Mouse (Mus musculus) olfactory bulb, adult 2 months (tissue): Measurements from ENCODE around the gene Mrpl34. TPM values are rescaled to one million over a fixed set of nuclear protein-coding genes. Genes with fewer than 3 reads are reported as not detected.

ENCODE experiments used
- H3K27ac ChIP-seq: fragments of 200-500 bp; 2 replicates; pipeline ENCODE4 v1.5.1; 2012; ENCODE audit warnings: low read depth, low read length; ENCODE audit not compliant: insufficient read depth
- H3K4me1 ChIP-seq: fragments of 200-500 bp; 2 replicates; pipeline ENCODE4 v1.6.1; 2012; ENCODE audit warnings: low read length; ENCODE audit not compliant: control insufficient read depth, insufficient read depth
- H3K4me3 ChIP-seq: fragments of 200-500 bp; 2 replicates; pipeline ENCODE4 v1.5.1; 2012; ENCODE audit warnings: mild to moderate bottlenecking, low read depth, low read length, moderate library complexity; ENCODE audit not compliant: insufficient read depth
- CTCF ChIP-seq: fragments of 200-500 bp; IDR thresholded peaks from 2 replicates; pipeline ENCODE4 v1.5.1; 2012; ENCODE audit warnings: low read depth, mild to moderate bottlenecking, low read length, moderate library complexity; ENCODE audit not compliant: insufficient read depth
- POLR2A ChIP-seq: fragments of 200-500 bp; IDR thresholded peaks from 2 replicates; pipeline ENCODE4 v1.6.1; 2012; ENCODE audit warnings: mild to moderate bottlenecking, low read depth, low read length, moderate library complexity; ENCODE audit not compliant: insufficient read depth
- WGBS: fragments of 180-500 bp; shearing (Covaris S2); methylation state at CpG from one replicate; pipeline ENCODE4 v1.1.7; 2018; 5-methylcytosine and 5-hydroxymethylcytosine counted together
- polyA plus RNA-seq: library from polyadenylated mRNA; stranded (reverse); fragments of >200 nt; gene quantifications from 2 replicates; pipeline ENCODE4 v1.2.4, GENCODE M21; 2012; ENCODE audit warnings: low replicate concordance; ENCODE audit not compliant: missing spikeins, insufficient read depth, insufficient read length

The Mrpl34 gene
- polyA plus RNA-seq, 1 experiment: not detected

- peaks cover 22% of the 10 kb centered on the region for H3K4me1 ChIP-seq
- 5% methylated on average over 56 of the region's 58 CpGs for WGBS
- H3K4me3 ChIP-seq: peak within 1 kb of the TSS; percentile 95
- peak within 1 kb of the TSS; percentile 76 for H3K27ac ChIP-seq
- TF ChIP-seq POLR2A: 0 out of 2 replicates have a peak, but pooled peaks have one; percentile 17
- TF ChIP-seq CTCF: no peak
These were observed 20.7 kb downstream of the Mrpl34 start, which contains the start of gene Ano8 for GRCm38 (mm10) chr8:71485142-71486135. Ano8 (minus strand) TSS chr8:71485963.

DNA sequence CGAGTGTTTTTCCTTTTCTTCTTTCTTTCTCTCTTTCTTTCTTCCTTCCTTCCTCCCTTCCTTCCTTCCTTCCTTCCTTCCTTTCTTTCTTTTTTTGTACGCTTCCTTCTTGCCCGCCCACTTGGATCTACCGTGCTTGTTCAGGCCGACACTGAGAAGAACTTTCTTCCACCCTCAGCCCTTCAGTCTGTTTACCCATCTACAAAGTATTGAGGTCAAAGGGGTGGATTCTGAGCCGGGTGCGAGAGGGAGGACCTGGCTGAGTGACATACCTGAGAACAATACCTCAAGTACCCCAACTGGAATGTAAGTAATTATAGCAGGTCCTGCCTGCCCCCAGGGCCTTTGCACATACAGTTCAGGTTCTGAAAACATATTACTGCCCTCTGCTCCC lies 21.4 kb downstream of the Mrpl34 start:
- H3K4me3 ChIP-seq: peak overlapping the region; percentile 95
- TF ChIP-seq CTCF (no peak), POLR2A (no peak)
- peak overlapping the region; percentile 20; the same call in 1 of the 2 replicates for H3K27ac ChIP-seq
- peaks cover 22% of the 10 kb centered on the region for H3K4me1 ChIP-seq
- WGBS: 5% methylated on average over 7 of the region's 7 CpGs

DNA sequence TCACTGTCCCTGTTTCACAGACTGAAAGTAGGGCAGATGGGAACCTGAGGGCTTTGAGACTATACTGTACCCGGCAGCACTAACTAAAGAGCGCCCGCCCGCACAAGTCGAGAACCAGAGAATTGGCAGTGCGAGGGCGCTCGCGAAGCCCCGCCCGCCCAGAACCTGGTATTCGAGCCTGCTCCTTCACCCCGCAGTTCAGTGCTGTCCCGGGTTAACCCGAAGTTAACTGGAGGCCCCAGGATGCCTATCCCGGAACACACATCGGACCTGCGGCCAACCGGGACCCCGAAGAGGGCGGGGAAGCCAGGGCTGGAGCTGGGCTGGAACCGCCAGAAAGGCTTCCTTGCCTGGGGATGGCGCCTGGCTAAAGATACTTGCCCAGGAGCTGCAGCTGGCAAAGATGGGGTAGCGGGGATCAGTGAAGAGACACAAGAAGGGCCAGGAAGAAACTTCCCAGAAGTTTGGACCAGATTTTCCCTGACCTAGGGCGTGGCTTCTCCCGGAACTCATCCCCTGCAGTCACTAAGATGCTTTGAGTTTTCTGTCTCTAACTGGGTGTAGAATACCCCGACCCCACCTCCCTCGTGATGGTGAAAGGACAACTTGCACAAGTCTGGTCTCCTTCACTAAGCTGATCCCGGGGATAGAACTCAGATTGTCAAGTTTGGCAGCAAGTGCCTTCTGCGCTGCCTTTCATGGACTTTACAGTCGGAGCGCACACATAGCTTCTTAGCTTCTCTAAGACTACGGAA lies 23.1 kb downstream of the Mrpl34 start, which contains the start of gene Gtpbp3:
Gene Gtpbp3 (plus strand): TSS at position 413 of the 755 bp plus-strand sequence.
- no peak within 1 kb of the TSS for H3K27ac ChIP-seq
- TF ChIP-seq POLR2A (no peak), CTCF (no peak)
- peak within 1 kb of the TSS; percentile 78 for H3K4me3 ChIP-seq
- H3K4me1 ChIP-seq: peaks cover 22% of the 10 kb centered on the region
- WGBS: under 1% methylated on average over 33 of the region's 33 CpGs

DNA sequence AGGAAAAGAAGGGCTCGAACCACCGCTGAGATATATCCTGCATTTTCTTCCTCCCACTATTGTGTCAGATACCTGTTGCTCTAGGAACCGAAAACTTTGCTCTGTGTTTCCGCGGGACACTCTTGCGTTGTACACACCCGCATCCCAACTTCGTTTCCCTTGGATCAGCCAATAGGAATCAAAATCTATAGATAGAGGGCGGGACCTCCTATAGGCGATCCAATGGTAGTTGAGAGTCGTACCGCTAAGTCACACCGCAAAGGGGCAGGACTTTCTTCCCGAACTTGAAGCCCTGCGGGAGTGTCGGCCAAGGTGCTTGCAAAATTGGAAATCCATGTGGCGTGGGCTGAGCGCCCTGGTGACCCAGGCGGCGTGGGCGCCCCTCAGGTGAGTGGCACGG lies 23.7 kb downstream of the Mrpl34 start:
- H3K27ac ChIP-seq: no peak overlapping the region
- TF ChIP-seq CTCF: no peak
- no peak for TF ChIP-seq POLR2A
- peak overlapping the region; percentile 78 for H3K4me3 ChIP-seq
- H3K4me1 ChIP-seq: peaks cover 22% of the 10 kb centered on the region
- WGBS: 0% methylated on average over 22 of the region's 22 CpGs

DNA sequence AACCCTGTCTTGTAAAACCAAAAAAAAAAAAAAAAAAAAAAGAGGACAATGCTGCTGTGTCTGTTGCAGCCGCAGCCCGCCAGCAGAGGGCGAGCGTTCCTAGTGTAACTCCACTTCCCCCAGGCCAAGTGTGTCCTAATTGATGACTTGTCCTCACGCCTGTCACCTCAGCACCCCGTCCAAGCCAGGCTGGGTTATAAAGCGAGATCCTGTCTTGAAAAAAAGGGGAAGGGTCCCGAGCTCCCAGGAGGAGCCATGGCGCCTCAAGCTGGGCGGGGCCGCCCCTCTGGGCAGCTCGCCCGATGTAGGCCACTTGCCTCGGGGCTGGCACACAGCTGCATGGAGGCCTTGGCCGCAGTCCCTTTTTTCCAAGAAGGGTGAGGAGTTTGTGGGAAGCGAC lies 30.3 kb downstream of the Mrpl34 start:
- no peak overlapping the region for H3K27ac ChIP-seq
- H3K4me3 ChIP-seq: 0 out of 2 replicates have a peak overlapping the region, but pooled peaks have one; percentile 9
- peaks cover 28% of the 10 kb centered on the region for H3K4me1 ChIP-seq
- TF ChIP-seq POLR2A (no peak), CTCF (peak; percentile 86)
- WGBS: 9% methylated on average over 16 of the region's 16 CpGs

DNA sequence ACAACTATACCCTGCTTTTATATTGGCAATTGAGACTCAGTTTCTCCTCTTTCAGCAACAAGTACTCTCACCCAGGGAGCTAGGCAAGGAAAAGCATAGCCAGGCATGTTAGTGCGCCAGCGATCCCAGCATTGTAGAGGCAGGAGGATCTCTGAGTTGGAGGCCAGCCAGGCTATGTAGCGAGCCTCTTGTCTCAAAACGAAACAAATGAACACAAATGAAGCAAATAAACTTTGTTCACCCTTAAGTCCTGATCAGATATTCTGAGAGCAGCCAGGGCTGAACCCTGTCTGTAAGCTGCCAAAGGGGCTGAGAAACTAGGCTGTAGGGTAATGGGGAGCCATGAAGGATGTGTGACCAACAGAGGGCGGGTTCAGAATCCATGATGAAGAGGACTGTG lies 31.1 kb downstream of the Mrpl34 start:
- WGBS: 66% methylated on average over 5 of the region's 5 CpGs
- no peak overlapping the region for H3K27ac ChIP-seq
- no peak for TF ChIP-seq POLR2A
- TF ChIP-seq CTCF: no peak

GRCm38 (mm10) chr8:71496481-71496880 lies 31.7 kb downstream of the Mrpl34 start:
- TF ChIP-seq POLR2A (no peak), CTCF (no peak)
- Histone ChIP-seq H3K4me3 (no peak overlapping the region), H3K4me1 (peaks cover 28% of the 10 kb centered on the region), H3K27ac (no peak overlapping the region)
- 51% methylated on average over 11 of the region's 11 CpGs for WGBS

More for the DNA sequence above, 31.1 kb downstream of the Mrpl34 start:
- Histone ChIP-seq H3K4me1 (peaks cover 28% of the 10 kb centered on the region), H3K4me3 (no peak overlapping the region)

GRCm38 (mm10) chr8:71497077-71497645 lies 32.4 kb downstream of the Mrpl34 start:
- WGBS: 97% methylated on average over 1 of the region's 1 CpGs
- peaks cover 28% of the 10 kb centered on the region for H3K4me1 ChIP-seq
- H3K4me3 ChIP-seq: no peak overlapping the region
- TF ChIP-seq CTCF (no peak), POLR2A (no peak)
- H3K27ac ChIP-seq: no peak overlapping the region
